ENCODE assay signal across 15 mouse cellular contexts in genomic region chr2:30456104-30456980, GRCm38 (mm10). TPM values are rescaled to one million over a fixed set of nuclear protein-coding genes. Genes with fewer than 3 reads are reported as not detected.
DNase-seq lines count a peak whose midpoint lies in the region; ATAC-seq and TF ChIP-seq lines count a peak whose summit lies in the region.
"Had no signal": no experiment of that assay in that cellular context is flagged by ENCODE, and none has a peak within 500 bp of the region (broad histone marks: within the 10 kb centered on the region; RNA-seq: fewer than 3 reads in every experiment).

No protein-coding gene starts in this region.

- H3K9me3 ChIP-seq in heart, embryonic 13.5 days = no peaks in the 10 kb centered on the region
- no peaks in the 10 kb centered on the region for H3K9me3 ChIP-seq in hindbrain, embryonic 11.5 days (ENCODE audit: control insufficient read depth, low read length)
- no peaks in the 10 kb centered on the region for H3K9me3 ChIP-seq in neural tube, embryonic 12.5 days
- H3K9me3 ChIP-seq: embryonic facial prominence, embryonic 15.5 days had no signal

- 48% methylated on average over 13 of the region's 13 CpGs for WGBS in heart, embryonic 13.5 days
- WGBS in heart, adult 2 months = 60% methylated on average over 13 of the region's 13 CpGs
- 71% methylated on average over 13 of the region's 13 CpGs for WGBS in hindbrain, embryonic 11.5 days
- 74% methylated on average over 13 of the region's 13 CpGs for WGBS in neural tube, embryonic 12.5 days
- WGBS in thymus, adult 2 months = 95% methylated on average over 13 of the region's 13 CpGs

- H3K79me2 ChIP-seq in heart, adult 2 months (replicated peaks; ENCODE audit: control insufficient read depth, insufficient read depth, low read length) = no peaks in the 10 kb centered on the region

- H3K4me3 ChIP-seq in heart, embryonic 13.5 days = no peak overlapping the region
- no peak overlapping the region for H3K4me3 ChIP-seq in heart, adult 2 months
- no peak overlapping the region for H3K4me3 ChIP-seq in hindbrain, embryonic 11.5 days (ENCODE audit: low read depth, low read length)
- H3K4me3 ChIP-seq in neural tube, embryonic 12.5 days = no peak overlapping the region
- H3K4me3 ChIP-seq in thymus, adult 2 months (ENCODE audit: control insufficient read depth, insufficient read depth, low read length) = no peak overlapping the region
- H3K4me3 ChIP-seq: embryonic facial prominence, embryonic 15.5 days had no signal

- no peak for TF ChIP-seq CTCF in heart, adult 2 months (IDR thresholded peaks at IDR 0.05)
- TF ChIP-seq CTCF in thymus, adult 2 months (IDR thresholded peaks at IDR 0.05; ENCODE audit: borderline replicate concordance, control insufficient read depth, extremely low read depth, insufficient read depth, low read length, poor library complexity) = no peak

- peak overlapping the region; percentile 81 for H3K27ac ChIP-seq in heart, embryonic 13.5 days (replicated peaks)
- H3K27ac ChIP-seq in heart, adult 2 months = no peak overlapping the region
- H3K27ac ChIP-seq in hindbrain, embryonic 11.5 days (ENCODE audit: low read depth, low read length) = peak overlapping the region; percentile 47
- H3K27ac ChIP-seq in neural tube, embryonic 12.5 days = no peak overlapping the region
- H3K27ac ChIP-seq in thymus, adult 2 months (ENCODE audit: control insufficient read depth, insufficient read depth, low read length) = no peak overlapping the region
- H3K27ac ChIP-seq: embryonic facial prominence, embryonic 15.5 days had no signal

- no peak for TF ChIP-seq POLR2A in heart, adult 2 months (IDR thresholded peaks at IDR 0.05; ENCODE audit: insufficient read depth, low read depth, low read length)
- no peak for TF ChIP-seq POLR2A in thymus, adult 2 months (IDR thresholded peaks at IDR 0.05; ENCODE audit: control insufficient read depth, extremely low read depth, insufficient read depth, low read length, poor library complexity)

- H3K4me2 ChIP-seq in heart, embryonic 13.5 days = no peak overlapping the region
- H3K4me2 ChIP-seq in hindbrain, embryonic 11.5 days (replicated peaks; ENCODE audit: low read depth, low read length) = no peak overlapping the region
- H3K4me2 ChIP-seq in neural tube, embryonic 12.5 days (replicated peaks) = no peak overlapping the region
- H3K4me2 ChIP-seq: embryonic facial prominence, embryonic 15.5 days had no signal

- peaks cover 43% of the 10 kb centered on the region for H3K36me3 ChIP-seq in heart, embryonic 13.5 days
- no peaks in the 10 kb centered on the region for H3K36me3 ChIP-seq in heart, adult 2 months (ENCODE audit: control insufficient read depth, insufficient read depth, low read length)
- no peaks in the 10 kb centered on the region for H3K36me3 ChIP-seq in hindbrain, embryonic 11.5 days (ENCODE audit: control insufficient read depth, insufficient read depth, low read length)
- H3K36me3 ChIP-seq in neural tube, embryonic 12.5 days = 0 out of 2 replicates have a peak, but pooled peaks cover 3% of the 10 kb centered on the region
- H3K36me3 ChIP-seq in thymus, adult 2 months (ENCODE audit: control insufficient read depth, insufficient read depth, low read length) = no peaks in the 10 kb centered on the region

- ATAC-seq in heart, embryonic 13.5 days (ENCODE audit: extremely low read depth, insufficient number of reproducible peaks, low FRiP score, low TSS enrichment) = no peak
- ATAC-seq in hindbrain, embryonic 11.5 days (ENCODE audit: low FRiP score) = no peak
- no peak for ATAC-seq in neural tube, embryonic 12.5 days (ENCODE audit: low FRiP score, low read depth)
- ATAC-seq: CD4-positive, CD25-positive, alpha-beta regulatory T cell, adult 4 months had no signal

- TF ChIP-seq EP300 in heart, adult 2 months (IDR thresholded peaks at IDR 0.05; ENCODE audit: insufficient read depth, low read depth, low read length) = no peak

- intact Hi-C loops in heart, adult 2 months (cut with DNase I) = no loop called here

- DNase-seq in heart, adult 2 months = no peak
- peak; percentile 52 for DNase-seq in MN1 (ENCODE audit: low spot score)
- no peak for DNase-seq in hindbrain, embryonic 11.5 days (ENCODE audit: low spot score)
- DNase-seq in thymus, adult 2 months = no peak
- DNase-seq in retina, postnatal 1 day = no peak
- DNase-seq: adrenal gland, adult 2 months; cerebellum, postnatal 36 days; kidney, postnatal 10 days; layer of hippocampus, postnatal 36 days; liver; lung, postnatal 10 days had no signal

- peaks cover 46% of the 10 kb centered on the region for H3K4me1 ChIP-seq in heart, embryonic 13.5 days
- H3K4me1 ChIP-seq in heart, adult 2 months (ENCODE audit: control insufficient read depth, insufficient read depth, low read length) = no peaks in the 10 kb centered on the region
- H3K4me1 ChIP-seq in hindbrain, embryonic 11.5 days (replicated peaks; ENCODE audit: control insufficient read depth, insufficient read depth, low read length) = 0 out of 2 replicates have a peak, but pooled peaks cover 3% of the 10 kb centered on the region
- H3K4me1 ChIP-seq in neural tube, embryonic 12.5 days = 0 out of 2 replicates have a peak, but pooled peaks cover 8% of the 10 kb centered on the region
- no peaks in the 10 kb centered on the region for H3K4me1 ChIP-seq in thymus, adult 2 months (replicated peaks; ENCODE audit: control insufficient read depth, insufficient read depth, low read length)

- H3K9ac ChIP-seq in heart, embryonic 13.5 days = peak overlapping the region; percentile 48
- H3K9ac ChIP-seq in heart, adult 2 months (ENCODE audit: low read depth, low read length) = no peak overlapping the region; the same call in 1 of the 2 replicates
- 0 out of 2 replicates have a peak overlapping the region, but pooled peaks have one; percentile 7 for H3K9ac ChIP-seq in hindbrain, embryonic 11.5 days (ENCODE audit: low read depth, low read length)
- H3K9ac ChIP-seq in neural tube, embryonic 12.5 days = 0 out of 2 replicates have a peak overlapping the region, but pooled peaks have one; percentile 17
- H3K9ac ChIP-seq: embryonic facial prominence, embryonic 15.5 days had no signal

- no peaks in the 10 kb centered on the region for H3K27me3 ChIP-seq in heart, embryonic 13.5 days (replicated peaks)
- H3K27me3 ChIP-seq in heart, adult 2 months (ENCODE audit: control insufficient read depth, insufficient read depth, low read length) = no peaks in the 10 kb centered on the region
- no peaks in the 10 kb centered on the region for H3K27me3 ChIP-seq in hindbrain, embryonic 11.5 days (ENCODE audit: control insufficient read depth, insufficient read depth, low read length)
- no peaks in the 10 kb centered on the region for H3K27me3 ChIP-seq in neural tube, embryonic 12.5 days (replicated peaks)
- H3K27me3 ChIP-seq in thymus, adult 2 months (ENCODE audit: control insufficient read depth, insufficient read depth, low read length) = no peaks in the 10 kb centered on the region
- H3K27me3 ChIP-seq: embryonic facial prominence, embryonic 15.5 days had no signal

RNA-seq across cellular contexts. Expression of gene Ier5l, which starts 17.7 kb away (rescaled TPM):
- 0.96 and 1.0 TPM in 2 replicates for polyA plus RNA-seq in heart, embryonic 13.5 days (2015; fragmentation: Nextera tagmentation; extraction: Ambion mirVana)
- total RNA-seq in heart, adult 2 months (2021) = 1 to 10 TPM; 2.8 to 3.0 TPM
- polyA plus RNA-seq in heart, adult 2 months (2012; rRNA removed) = 3.4 and 5.6 TPM in 2 replicates
- polyA plus RNA-seq in hindbrain, embryonic 11.5 days (2014; fragmentation: Nextera tagmentation; extraction: Ambion mirVana) = 6.3 and 6.8 TPM in 2 replicates
- 5.7 and 5.8 TPM in 2 replicates for polyA plus RNA-seq in neural tube, embryonic 12.5 days (2016; fragmentation: Nextera tagmentation; extraction: Ambion mirVana)
- 7.2 and 7.7 TPM in 2 replicates for polyA plus RNA-seq in thymus, adult 2 months (2012; rRNA removed)

RNA-seq across cellular contexts. Expression of gene Ptpa, which starts 40.5 kb away (rescaled TPM):
- polyA plus RNA-seq in heart, embryonic 13.5 days (2015; fragmentation: Nextera tagmentation; extraction: Ambion mirVana) = 100.0 and 109 TPM in 2 replicates
- total RNA-seq in heart, adult 2 months (2021) = 10 to 100 TPM; 82.7 to 91.2 TPM
- 88.7 and 107 TPM in 2 replicates for polyA plus RNA-seq in heart, adult 2 months (2012; rRNA removed)
- polyA plus RNA-seq in hindbrain, embryonic 11.5 days (2014; fragmentation: Nextera tagmentation; extraction: Ambion mirVana) = 55.4 and 62.8 TPM in 2 replicates
- polyA plus RNA-seq in neural tube, embryonic 12.5 days (2016; fragmentation: Nextera tagmentation; extraction: Ambion mirVana) = 129 and 135 TPM in 2 replicates
- 180 and 227 TPM in 2 replicates for polyA plus RNA-seq in thymus, adult 2 months (2012; rRNA removed)

RNA-seq across cellular contexts. Expression of gene Crat, which starts 40.7 kb away (rescaled TPM):
- 74.5 and 76.8 TPM in 2 replicates for polyA plus RNA-seq in heart, embryonic 13.5 days (2015; fragmentation: Nextera tagmentation; extraction: Ambion mirVana)
- 100 to 1,000 TPM; 452 to 542 TPM for total RNA-seq in heart, adult 2 months (2021)
- 695 and 713 TPM in 2 replicates for polyA plus RNA-seq in heart, adult 2 months (2012; rRNA removed)
- polyA plus RNA-seq in hindbrain, embryonic 11.5 days (2014; fragmentation: Nextera tagmentation; extraction: Ambion mirVana) = 21.5 and 27.5 TPM in 2 replicates
- 26.0 and 27.7 TPM in 2 replicates for polyA plus RNA-seq in neural tube, embryonic 12.5 days (2016; fragmentation: Nextera tagmentation; extraction: Ambion mirVana)
- 93.9 and 96.4 TPM in 2 replicates for polyA plus RNA-seq in thymus, adult 2 months (2012; rRNA removed)

Comparison
In these comparisons a context has a peak if more than half of its experiments do, and no peak if none do; other contexts are left out.
1. H3K27ac ChIP-seq: peak in heart, embryonic 13.5 days (single experiment) and hindbrain, embryonic 11.5 days (single experiment); none in heart, adult 2 months (single experiment), neural tube, embryonic 12.5 days (single experiment) and thymus, adult 2 months (single experiment).